Mouse (Mus musculus): ENCODE data around the gene Wfdc15b. TPM values are rescaled to one million over a fixed set of nuclear protein-coding genes. Genes with fewer than 3 reads are reported as not detected.

The Wfdc15b gene
- polyA plus RNA-seq, 1 experiment, result not detected

DNA sequence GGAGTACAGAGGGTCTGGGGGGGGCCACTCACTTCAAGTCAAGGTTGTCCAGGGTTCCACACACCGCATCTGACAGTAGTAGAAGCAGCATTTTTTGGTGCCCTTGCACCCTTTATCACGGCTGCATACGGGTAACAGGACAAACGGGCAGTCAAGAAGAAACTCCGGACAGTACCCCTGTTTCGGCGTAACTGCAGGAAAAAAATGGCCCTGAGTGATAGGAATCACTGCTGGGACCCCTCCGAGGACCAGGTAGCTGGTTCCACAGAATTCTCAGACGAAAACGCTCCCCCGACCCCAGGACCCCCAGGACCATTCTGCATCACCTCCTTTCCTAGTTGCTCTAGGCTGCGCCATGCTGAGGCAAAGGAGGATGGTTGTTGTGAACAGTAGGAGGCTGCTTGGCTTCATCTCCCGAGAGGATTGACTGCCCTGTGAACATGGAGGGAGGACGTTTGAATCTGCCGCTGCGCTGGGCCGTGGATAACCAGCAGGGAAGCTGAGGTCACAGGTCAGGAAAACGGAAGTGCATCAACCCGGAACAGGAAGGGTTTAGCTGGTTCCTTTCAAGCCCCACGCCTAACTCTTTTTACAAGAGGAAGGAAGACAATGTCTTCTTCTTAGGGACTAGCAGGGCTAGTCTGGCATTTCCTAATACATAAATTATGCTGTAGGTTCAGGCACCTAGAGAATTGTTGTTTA is 21.7 kb downstream of the Wfdc15b start, which contains the start of gene Wfdc15a:
TSS of gene Wfdc15a (minus strand) at position 505 of the 702 bp plus-strand sequence.
- H3K4me1 ChIP-seq (ENCODE audit: control insufficient read depth, insufficient read depth, low read length), result no peaks in the 10 kb centered on the region

DNA sequence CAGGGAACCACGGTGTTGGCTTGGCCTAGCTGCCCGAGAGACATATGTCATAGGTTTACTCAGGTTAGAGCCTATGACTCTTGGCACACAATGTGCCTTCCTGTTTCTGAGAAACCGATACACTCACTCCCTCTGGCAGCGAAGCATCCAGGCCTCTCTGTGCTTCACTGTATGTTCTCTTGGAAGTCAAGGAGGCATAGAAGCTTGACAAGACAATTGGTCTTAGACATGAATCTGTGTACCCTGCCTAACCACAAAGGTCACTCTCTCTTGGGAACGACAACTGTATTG is 24.8 kb downstream of the Wfdc15b start:
- Histone ChIP-seq H3K27ac (ENCODE audit: insufficient read depth, low read length) (no peak overlapping the region), H3K4me1 (ENCODE audit: control insufficient read depth, insufficient read depth, low read length) (no peaks in the 10 kb centered on the region), H3K4me3 (ENCODE audit: insufficient read depth, low read length) (no peak overlapping the region)
- TF ChIP-seq CTCF (IDR thresholded peaks at IDR 0.05; ENCODE audit: borderline replicate concordance, insufficient read depth, low read length), result no peak
- TF ChIP-seq POLR2A (IDR thresholded peaks at IDR 0.05; ENCODE audit: low read depth, low read length), result no peak

More for the DNA sequence above, 21.7 kb downstream of the Wfdc15b start, which contains the start of gene Wfdc15a:
- no peak within 1 kb of the TSS for H3K27ac ChIP-seq (ENCODE audit: insufficient read depth, low read length)
- TF ChIP-seq POLR2A (IDR thresholded peaks at IDR 0.05; ENCODE audit: low read depth, low read length), result no peak
- no peak for TF ChIP-seq CTCF (IDR thresholded peaks at IDR 0.05; ENCODE audit: borderline replicate concordance, insufficient read depth, low read length)
- H3K4me3 ChIP-seq (ENCODE audit: insufficient read depth, low read length), result no peak within 1 kb of the TSS

DNA sequence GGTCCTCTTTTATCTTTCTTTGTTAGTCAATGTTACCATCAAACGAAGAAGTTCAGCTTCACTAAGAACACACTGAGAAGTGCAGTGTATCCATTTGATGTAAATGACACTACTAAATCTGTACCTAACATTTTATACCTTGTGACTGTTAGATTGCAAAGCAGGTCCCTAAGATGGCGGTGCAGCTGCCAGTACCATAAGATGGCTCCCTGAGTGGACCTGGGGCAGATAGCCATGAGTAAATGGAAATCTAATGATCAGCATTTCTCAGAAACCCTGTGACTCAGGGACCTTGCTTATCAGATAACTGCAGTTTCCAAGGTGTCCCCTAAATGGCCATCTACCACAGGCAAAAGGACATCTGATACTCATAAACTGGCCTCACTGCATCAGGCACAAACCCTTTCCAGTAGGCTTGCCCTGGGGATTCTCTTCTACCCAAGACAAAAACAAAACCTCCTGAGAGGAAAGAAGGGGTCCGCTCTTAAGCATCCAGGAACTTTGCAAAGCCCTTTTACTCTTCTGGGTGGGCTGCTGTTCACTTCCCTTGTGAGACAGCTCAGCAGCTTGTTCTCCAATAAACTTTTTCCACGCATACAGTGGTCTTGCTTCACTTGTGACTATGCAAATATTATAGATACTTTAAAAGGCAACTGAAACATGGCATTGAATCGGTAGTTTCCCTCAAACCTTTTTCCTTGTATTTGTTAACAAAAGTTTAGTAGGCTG is 25.3 kb downstream of the Wfdc15b start:
- no peak overlapping the region for H3K4me3 ChIP-seq (ENCODE audit: insufficient read depth, low read length)
- no peak overlapping the region for H3K27ac ChIP-seq (ENCODE audit: insufficient read depth, low read length)
- TF ChIP-seq CTCF (IDR thresholded peaks at IDR 0.05; ENCODE audit: borderline replicate concordance, insufficient read depth, low read length), result no peak
- TF ChIP-seq POLR2A (IDR thresholded peaks at IDR 0.05; ENCODE audit: low read depth, low read length), result no peak

DNA sequence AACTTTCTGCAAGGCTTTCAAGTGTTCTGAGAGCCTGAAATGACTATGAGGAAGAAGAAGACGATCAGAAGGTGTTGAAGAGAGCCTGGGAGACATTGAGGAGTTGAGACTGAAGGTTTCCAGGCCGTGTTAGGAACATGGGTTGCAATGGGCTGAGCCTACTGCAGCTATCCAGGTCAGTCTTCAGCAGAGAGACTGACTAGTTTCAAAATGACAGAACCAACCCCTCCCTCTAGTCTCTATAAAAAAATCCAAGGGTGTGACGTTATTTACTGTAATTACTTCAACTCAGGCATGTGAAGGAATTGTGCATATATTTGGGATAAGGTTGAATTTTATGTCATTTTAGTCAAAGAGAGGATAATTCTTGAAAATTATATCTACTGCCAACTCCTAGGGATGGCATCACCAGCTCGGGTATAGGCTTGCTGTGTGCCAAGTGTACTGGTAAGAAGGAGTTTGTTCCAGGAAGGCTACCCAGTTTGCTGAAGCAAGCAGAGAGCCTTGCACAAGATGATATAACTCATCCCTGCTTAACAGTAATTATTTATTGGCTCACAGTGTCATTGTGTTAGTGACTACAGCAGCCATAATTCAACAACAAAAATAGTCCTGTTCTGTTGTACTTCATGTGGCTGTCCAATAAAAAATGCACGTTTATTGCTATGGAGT is 26.4 kb downstream of the Wfdc15b start:
- Histone ChIP-seq H3K27ac (ENCODE audit: insufficient read depth, low read length) (no peak overlapping the region), H3K4me3 (ENCODE audit: insufficient read depth, low read length) (no peak overlapping the region), H3K4me1 (ENCODE audit: control insufficient read depth, insufficient read depth, low read length) (no peaks in the 10 kb centered on the region)
- TF ChIP-seq POLR2A (IDR thresholded peaks at IDR 0.05; ENCODE audit: low read depth, low read length) (no peak), CTCF (IDR thresholded peaks at IDR 0.05; ENCODE audit: borderline replicate concordance, insufficient read depth, low read length) (no peak)

More for the DNA sequence above, 25.3 kb downstream of the Wfdc15b start:
- H3K4me1 ChIP-seq (ENCODE audit: control insufficient read depth, insufficient read depth, low read length), result no peaks in the 10 kb centered on the region

DNA sequence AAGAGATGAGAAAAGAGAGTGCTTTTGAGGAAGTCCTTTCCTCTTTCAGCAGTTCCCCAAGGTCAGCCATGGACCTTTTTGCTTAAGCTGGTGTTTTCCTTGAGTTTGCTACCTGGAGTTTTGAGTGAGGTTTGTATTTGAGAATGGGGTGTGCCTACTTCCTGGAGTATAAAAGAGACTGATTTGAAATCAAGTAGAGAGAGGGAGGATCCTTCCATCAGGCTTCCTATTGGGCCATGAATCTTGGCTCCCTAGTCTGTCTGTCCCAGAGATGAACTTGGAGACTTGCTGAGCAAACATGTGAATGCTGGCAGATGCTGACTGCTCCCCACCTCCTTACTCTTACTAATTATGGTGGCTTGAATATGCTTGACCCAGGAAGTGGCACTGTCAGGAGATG is 29.2 kb downstream of the Wfdc15b start:
- TF ChIP-seq POLR2A (IDR thresholded peaks at IDR 0.05; ENCODE audit: low read depth, low read length), result no peak
- no peak for TF ChIP-seq CTCF (IDR thresholded peaks at IDR 0.05; ENCODE audit: borderline replicate concordance, insufficient read depth, low read length)
- Histone ChIP-seq H3K4me1 (ENCODE audit: control insufficient read depth, insufficient read depth, low read length) (no peaks in the 10 kb centered on the region), H3K27ac (ENCODE audit: insufficient read depth, low read length) (no peak overlapping the region), H3K4me3 (ENCODE audit: insufficient read depth, low read length) (no peak overlapping the region)

DNA sequence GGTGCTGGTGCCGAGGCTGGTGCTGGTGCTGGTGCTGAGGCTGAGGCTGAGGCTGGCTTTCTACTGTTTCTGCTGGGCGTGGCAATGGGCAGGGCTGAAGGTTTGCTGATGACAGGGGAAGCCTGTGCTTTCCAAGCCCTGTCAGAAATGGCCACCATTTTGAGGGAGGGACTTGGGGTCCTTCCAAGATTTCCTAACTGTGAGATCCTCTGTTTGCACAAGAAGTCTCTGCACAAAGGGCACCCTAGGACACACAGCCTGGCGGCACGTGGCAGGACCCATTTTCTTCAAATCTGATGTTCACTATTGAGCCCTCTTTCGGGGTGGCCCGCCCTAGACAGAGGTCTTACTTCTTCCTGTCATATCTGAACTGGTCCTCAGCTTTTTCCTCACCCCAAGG is 30.9 kb downstream of the Wfdc15b start, which contains the start of gene Wfdc12:
TSS of gene Wfdc12 (minus strand) at position 33 of the 400 bp plus-strand sequence.
- H3K4me3 ChIP-seq (ENCODE audit: insufficient read depth, low read length), result no peak within 1 kb of the TSS
- no peaks in the 10 kb centered on the region for H3K4me1 ChIP-seq (ENCODE audit: control insufficient read depth, insufficient read depth, low read length)
- no peak for TF ChIP-seq POLR2A (IDR thresholded peaks at IDR 0.05; ENCODE audit: low read depth, low read length)
- TF ChIP-seq CTCF (IDR thresholded peaks at IDR 0.05; ENCODE audit: borderline replicate concordance, insufficient read depth, low read length), result no peak
- no peak within 1 kb of the TSS for H3K27ac ChIP-seq (ENCODE audit: insufficient read depth, low read length)

DNA sequence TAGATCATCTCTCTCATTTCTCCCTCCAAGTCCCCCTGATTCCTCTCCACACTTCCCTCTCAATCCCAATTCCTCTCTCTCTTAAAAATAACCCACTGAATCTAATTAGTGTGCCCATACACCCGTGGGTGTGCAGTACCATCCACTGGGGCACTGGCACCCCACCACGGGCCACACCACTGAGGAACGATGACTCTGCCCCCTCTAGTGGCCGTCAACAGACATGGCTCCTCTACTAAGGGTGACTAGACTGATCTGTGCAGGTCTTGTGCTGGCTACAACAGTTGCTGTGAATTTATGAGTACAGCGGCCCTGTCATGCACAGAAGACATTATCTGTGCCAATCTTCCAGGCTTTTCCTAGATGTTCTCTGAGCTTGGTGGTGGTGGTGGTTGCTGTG is 32.7 kb downstream of the Wfdc15b start:
- Histone ChIP-seq H3K4me1 (ENCODE audit: control insufficient read depth, insufficient read depth, low read length) (no peaks in the 10 kb centered on the region), H3K27ac (ENCODE audit: insufficient read depth, low read length) (no peak overlapping the region), H3K4me3 (ENCODE audit: insufficient read depth, low read length) (no peak overlapping the region)
- TF ChIP-seq CTCF (IDR thresholded peaks at IDR 0.05; ENCODE audit: borderline replicate concordance, insufficient read depth, low read length), result peak; percentile 63; the same call in 1 of the 2 replicates
- TF ChIP-seq POLR2A (IDR thresholded peaks at IDR 0.05; ENCODE audit: low read depth, low read length), result no peak

DNA sequence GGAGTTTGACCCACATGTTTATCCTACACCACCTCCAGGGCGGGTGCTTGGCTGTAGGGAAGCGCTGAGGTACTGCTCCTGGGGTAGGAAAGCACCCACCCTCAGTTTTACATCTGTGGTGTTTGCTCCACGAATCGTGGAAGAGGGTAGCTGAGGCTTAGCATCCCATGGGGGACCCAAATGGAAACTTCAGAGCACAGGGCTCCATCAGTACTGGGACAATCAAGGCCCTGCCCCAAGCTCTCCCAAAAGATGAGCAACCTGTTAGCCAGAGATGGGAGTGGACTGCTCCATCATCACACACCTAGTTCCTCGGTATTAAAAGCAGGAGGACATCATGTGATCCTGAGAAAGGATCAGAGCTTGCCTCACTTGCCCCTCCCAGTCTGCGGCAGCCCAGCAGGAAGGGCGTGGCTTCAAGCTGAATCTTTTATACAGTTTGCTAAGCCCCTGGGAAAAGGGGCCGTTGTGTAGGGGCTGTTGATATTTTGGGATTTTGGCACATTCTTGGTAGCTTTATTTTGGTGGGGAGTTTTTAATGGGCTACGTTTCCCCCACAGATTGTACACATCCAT is 37.2 kb downstream of the Wfdc15b start:
- Histone ChIP-seq H3K4me3 (ENCODE audit: insufficient read depth, low read length) (no peak overlapping the region), H3K4me1 (ENCODE audit: control insufficient read depth, insufficient read depth, low read length) (no peaks in the 10 kb centered on the region), H3K27ac (ENCODE audit: insufficient read depth, low read length) (no peak overlapping the region)
- TF ChIP-seq POLR2A (IDR thresholded peaks at IDR 0.05; ENCODE audit: low read depth, low read length) (no peak), CTCF (IDR thresholded peaks at IDR 0.05; ENCODE audit: borderline replicate concordance, insufficient read depth, low read length) (no peak)

DNA sequence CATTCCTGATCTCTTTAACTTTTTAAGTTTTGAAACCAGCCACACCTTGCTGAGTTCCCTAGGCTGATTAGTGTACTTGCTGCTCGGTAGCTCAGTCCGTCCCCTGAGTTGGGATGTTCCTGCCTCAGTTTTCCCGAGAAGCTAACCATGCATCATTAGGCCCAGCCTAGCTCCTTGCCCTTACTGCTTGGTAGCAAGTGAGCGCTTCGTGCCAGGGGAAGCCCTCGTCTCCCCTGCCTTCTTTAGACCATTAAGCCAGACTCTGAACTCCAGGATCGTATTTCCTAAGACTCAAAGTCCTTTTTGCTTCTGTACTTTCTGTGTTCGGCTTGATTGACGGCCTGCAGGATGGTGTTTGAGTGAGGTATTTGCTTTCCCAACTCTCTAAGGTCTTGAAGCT is 38.1 kb downstream of the Wfdc15b start:
- Histone ChIP-seq H3K27ac (ENCODE audit: insufficient read depth, low read length) (no peak overlapping the region), H3K4me3 (ENCODE audit: insufficient read depth, low read length) (no peak overlapping the region), H3K4me1 (ENCODE audit: control insufficient read depth, insufficient read depth, low read length) (no peaks in the 10 kb centered on the region)
- TF ChIP-seq POLR2A (IDR thresholded peaks at IDR 0.05; ENCODE audit: low read depth, low read length) (no peak), CTCF (IDR thresholded peaks at IDR 0.05; ENCODE audit: borderline replicate concordance, insufficient read depth, low read length) (no peak)
